Mouse (Mus musculus) inflammation-experienced regulatory T-cells, adult 6 months (primary cell): ENCODE data around the gene Acoxl. TPM values are rescaled to one million over a fixed set of nuclear protein-coding genes. Genes with fewer than 3 reads are reported as not detected.

Experiments used
- ATAC-seq: one replicate; pipeline ENCODE4 v1.8.0; 2017
- polyA plus RNA-seq, 3 experiments: library from polyadenylated mRNA; unstranded; fragments of 100-300 nt; shearing (Covaris generic); gene quantifications; one replicate each; pipeline ENCODE4 v1.2.1; 2017

Acoxl gene
- polyA plus RNA-seq, 3 experiments from 2014 or later: 0.72 TPM; not detected in 2

DNA sequence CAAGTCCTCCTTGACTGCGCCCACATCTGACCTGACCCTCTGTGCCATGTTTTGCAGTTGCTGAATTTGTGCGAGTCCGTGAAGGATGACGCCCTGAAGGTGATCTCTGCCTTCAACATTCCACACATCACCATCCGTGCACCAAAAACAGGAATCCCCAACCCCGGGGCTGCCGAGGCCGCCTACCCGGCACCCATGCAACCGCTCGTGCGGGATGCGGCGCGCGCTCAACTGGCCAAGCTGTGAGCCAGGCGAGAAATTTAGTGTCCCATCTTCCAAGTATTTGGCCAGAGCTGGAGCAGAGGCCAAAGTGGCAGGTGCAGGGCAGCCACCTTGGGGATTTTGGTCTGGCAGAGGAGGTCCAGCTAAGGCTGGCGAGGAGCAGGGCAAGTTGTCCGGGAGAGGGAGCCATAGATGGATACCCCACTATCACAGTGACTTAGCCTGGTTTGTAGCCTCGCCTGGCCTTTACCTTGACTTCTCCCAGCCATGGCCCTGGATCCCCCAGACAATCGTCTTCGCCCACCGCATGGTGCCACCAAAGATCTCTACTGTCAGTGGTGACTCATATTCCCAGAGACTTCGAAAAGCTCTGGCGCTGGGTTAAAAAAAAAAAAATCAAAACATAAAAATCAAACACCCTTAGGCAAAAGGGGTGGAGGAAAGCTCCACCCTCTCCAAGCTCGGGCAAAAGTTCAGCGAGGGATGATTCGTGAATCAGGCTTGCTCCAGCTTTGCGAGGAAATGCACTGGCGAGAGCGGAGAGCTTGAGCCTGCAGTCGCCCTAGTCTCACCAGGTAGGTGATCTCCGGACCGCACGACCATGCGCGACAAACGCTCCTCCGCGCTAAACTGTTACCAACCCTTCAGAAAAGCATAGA lies 284.5 kb downstream of the Acoxl start:
- no peak for ATAC-seq

DNA sequence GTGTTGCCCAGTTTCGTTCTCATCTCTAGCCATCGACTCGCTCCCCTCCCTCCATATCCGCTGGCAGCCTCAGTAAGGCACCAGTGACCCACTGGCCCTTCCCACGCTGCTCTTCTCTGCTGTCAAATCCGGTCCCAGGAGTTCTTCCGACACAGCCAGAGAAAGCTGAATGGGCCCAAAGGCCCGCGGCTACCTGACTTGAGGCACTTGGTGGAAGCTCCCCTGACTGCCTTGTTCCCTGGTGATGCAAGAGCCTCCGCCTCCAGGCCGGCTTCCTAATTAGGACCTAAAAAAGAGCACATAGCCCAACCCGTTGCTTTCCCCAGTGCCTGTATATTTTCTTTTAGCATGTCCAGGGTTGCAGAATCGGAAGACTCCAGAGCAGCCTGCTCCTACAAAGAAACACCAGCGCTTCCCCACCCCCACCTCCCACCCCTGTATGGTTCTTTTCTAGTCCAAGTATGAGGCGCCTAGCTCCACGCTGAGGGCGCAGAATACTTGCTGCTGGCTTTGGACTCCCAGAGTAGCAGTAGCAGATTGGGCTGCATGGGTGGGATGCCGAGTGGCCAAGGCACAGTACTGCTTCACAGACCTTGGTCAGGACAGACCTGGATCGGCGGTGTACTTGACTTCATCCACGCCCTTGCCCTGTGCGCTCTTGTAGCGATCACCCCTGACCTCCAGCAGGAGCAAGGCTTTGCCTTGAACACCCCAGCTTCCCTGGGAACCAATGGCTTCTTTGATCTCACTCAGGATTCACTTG lies 285.4 kb downstream of the Acoxl start:
- no peak for ATAC-seq

GRCm38 (mm10) chr2:128124693-128125092 lies 286.0 kb downstream of the Acoxl start:
- ATAC-seq: no peak

DNA sequence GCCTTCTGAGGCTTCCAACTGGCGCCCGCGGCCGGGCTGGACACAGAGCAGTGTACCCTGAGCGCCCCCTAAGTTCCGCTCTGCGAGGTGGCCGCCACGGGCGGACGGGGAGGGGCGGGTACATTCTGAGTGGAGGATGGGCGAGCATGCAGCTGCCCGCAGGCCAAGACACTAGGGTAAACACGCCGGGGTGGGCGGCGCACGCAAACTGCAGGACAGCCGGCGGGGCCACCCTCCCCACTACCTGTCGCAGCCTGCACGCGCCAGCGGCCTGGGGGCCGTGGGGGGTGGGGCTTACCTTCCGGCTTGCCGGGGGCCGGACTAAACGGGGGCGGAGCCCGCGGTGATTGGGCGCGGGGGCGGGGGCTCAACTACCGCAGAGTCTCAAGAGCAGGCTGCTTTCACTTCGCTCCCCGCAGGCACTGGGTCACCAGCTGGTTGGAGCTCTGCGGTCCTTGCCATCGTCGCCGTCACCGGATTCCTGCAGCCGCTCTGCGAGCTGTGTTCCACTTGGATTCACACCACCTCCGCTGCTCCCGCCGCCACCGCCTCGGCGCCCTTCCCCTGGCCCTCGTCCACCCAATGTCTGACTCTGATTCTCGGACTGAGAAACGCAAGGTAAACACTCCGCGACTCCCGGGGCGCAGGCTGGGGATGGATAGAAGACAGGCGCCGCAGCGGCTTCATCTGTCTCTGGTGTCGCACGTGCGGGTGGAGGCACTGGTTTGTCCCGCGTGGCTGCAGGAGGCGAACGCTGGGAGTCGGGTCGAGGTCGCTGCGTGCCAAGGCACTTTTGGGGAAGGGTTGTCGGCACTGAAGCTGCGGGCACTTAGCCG lies 287.2 kb downstream of the Acoxl start, which contains the start of gene Bcl2l11:
TSS of gene Bcl2l11 (plus strand) at position 404 of the 836 bp plus-strand sequence.
- ATAC-seq: peak; percentile 61

- no peak for ATAC-seq
These were observed 287.9 kb downstream of the Acoxl start for GRCm38 (mm10) chr2:128126591-128127051.

- ATAC-seq: peak; percentile 74
These were observed 288.5 kb downstream of the Acoxl start for GRCm38 (mm10) chr2:128127121-128127671.

- ATAC-seq: peak; percentile 8
These were observed 289.1 kb downstream of the Acoxl start for GRCm38 (mm10) chr2:128127691-128128292.

DNA sequence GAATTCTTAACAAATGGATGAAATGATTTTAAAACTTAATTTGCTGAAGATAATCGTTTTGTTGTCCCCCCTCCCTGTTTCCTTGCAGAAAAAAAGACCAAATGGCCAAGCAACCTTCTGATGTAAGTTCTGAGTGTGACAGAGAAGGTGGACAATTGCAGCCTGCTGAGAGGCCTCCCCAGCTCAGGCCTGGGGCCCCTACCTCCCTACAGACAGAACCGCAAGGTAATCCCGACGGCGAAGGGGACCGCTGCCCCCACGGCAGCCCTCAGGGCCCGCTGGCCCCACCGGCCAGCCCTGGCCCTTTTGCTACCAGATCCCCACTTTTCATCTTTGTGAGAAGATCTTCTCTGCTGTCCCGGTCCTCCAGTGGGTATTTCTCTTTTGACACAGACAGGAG lies 289.9 kb downstream of the Acoxl start:
- no peak for ATAC-seq

DNA sequence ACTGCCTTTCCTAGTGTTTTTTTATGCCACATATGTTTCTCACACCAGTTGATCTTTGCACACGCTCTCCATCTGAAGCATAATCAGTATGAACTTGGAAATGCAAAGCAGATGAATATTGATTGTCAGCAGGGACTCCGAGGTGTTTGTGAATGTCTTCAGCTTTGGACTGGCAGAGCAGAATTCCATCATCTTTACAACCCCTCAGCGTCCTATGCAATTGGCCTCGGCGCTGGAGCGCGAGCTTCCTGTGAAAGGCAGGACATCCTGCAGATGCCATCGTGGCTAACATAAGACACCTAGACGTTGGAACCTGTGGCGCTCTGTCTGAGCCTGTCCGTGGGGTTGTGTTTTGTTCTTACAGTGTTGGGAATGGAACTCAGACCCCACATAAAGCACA lies 292.8 kb downstream of the Acoxl start:
- no peak for ATAC-seq

- no peak for ATAC-seq
These were observed 294.0 kb downstream of the Acoxl start for GRCm38 (mm10) chr2:128132635-128133034.

GRCm38 (mm10) chr2:128133865-128134264 lies 295.2 kb downstream of the Acoxl start:
- no peak for ATAC-seq

DNA sequence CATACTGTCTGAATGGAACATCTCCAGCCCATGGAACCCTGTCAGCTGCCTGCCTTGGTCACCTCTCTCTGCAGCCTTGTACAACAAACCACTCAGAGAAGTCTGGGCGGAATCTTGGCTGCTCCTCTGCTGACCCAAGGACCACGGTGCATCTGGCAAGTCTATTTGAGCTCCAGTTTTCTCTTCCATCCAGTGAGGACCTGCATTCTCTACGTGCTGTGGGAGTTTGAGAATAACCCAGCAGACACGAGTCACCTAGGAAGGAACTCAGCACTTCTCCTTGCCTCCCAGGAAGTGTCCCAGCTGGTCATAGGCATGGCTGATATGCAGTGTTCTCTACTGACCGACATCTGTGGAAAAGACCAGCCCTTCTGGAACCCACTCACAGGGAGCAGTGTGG lies 295.8 kb downstream of the Acoxl start:
- no peak for ATAC-seq

GRCm38 (mm10) chr2:128134948-128135347 lies 296.3 kb downstream of the Acoxl start:
- ATAC-seq: no peak

DNA sequence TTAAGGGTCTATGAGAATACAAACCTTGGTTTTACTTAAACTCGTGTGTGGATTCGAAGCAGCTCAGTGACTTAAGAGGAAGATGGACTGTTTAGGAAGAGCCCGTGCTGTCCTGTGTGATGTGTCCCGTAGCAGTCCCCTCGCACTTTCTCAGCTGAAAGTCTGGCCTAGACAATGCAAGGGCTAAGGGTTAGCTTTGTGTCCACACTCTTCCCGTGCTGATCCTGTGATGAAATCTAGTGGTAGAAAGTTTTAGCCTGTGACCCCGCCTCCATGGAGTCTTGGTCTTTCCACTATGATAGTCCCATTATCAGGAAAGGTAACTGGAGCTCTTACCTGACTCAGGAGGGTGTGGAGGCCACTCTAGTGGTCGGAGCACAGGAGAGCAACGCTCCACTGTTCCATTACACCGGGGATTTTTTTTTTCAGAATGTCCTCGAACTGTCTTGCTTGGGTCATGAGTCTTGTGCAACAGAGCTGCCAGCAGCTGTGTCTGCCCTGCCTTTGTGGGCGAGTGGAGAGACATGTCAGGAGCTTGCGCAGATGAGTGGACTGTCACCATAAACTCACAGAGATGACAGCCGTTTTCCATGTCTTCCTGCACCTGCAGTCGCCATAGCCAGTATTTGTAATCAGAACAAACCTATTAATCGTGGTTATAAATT lies 298.2 kb downstream of the Acoxl start:
- ATAC-seq: no peak

DNA sequence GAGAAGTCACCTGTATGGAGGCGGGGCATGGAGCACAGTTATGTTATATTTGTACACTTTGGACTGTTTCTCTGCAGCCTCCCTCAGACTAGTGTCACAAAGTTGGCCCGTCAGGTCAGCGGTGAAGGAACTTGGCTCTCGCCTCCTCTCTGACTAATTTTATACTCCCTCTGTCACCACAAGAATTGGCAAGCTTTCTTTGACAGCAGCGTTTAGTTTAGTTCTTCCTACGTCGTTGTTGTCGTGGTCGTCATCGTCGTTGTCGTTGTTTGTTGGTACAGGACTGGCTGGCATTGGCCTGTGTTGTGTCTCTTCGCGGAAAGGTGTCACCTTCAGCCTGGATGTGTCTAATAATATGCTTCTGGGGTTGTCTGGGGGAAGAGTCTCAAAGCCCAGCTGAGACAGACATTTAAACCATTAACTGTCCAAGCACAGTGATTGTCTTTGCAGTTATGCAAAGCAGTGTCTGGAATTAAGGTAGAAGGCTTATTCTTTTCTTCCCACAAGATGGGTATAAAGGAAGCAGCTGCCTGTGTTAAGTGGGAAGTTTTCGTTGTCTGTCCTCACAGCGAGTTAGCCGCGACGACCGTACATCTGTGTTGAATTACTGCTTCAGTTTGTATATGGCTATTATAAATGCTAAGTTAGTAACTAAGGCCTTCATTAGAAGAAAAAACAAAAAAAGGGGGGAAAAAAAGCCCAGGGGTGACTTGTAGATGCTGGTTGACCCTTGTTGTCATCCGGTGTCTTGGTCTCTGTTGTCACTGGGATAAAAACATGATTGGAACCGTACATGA lies 299.0 kb downstream of the Acoxl start:
- no peak for ATAC-seq

DNA sequence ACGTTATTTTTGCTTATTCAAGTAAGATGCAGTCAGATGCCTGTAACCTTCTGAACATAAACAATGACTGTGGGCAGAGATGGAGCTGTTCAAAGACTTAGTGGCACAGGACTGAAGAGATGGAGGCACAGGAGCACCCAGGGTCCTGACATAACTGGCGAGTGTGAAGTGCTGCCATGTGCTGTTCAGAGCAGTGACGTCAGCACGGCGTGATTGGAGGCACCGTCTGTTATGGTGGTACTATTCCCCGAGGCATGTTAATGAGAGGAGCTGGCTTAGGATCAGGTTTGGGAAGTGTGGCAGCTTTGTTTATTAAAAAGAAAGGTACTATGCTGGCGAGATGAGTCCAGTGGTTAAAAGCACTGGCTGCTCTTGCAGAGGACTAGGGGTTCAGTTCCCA lies 300.2 kb downstream of the Acoxl start:
- ATAC-seq: no peak

DNA sequence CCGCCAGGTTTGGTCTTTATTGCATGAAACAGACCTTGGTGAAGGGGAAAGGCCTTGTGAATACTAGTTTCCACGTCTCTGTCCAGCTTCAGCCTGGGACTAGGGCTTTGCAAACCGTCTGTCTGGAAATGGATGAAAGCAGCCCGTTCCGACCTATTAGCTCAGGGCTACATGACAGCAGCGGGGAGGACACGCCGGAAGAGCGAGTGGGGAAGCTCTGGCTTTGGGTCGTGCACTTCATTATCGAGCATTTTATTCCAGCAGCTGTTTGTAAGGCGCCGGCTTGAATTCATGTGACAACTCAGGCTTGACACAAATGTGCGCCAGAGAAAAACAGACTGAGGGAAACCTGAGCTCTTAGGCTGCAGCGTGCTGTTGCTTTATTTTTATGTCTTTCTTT lies 301.1 kb downstream of the Acoxl start:
- no peak for ATAC-seq

GRCm38 (mm10) chr2:128140183-128140582 lies 301.5 kb downstream of the Acoxl start:
- ATAC-seq: no peak

- ATAC-seq: no peak
These were observed 305.3 kb downstream of the Acoxl start for GRCm38 (mm10) chr2:128143992-128144391.

DNA sequence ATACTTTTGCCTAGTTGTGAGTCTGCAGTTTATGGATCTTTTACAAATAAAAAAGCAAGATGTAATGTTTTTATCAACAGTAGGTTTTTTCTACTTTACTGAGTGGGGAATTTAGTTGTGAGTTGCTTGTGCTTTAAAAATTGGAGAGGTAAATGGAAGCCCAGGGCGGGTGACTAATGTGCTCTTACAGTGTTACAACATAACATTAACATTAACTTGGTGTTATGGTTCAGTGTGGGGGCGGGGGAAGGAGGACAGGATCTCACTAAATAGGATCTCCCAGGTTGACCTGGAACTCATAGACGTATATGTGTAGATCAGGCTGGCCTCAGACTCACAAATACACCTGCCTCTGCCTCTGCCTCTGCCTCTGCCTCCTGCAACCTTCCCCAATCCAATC lies 306.8 kb downstream of the Acoxl start:
- ATAC-seq: no peak
